Mouse (Mus musculus) forebrain, embryonic 14.5 days (tissue): ENCODE results near the gene Gpsm3. TPM values are rescaled to one million over a fixed set of nuclear protein-coding genes. Genes with fewer than 3 reads are reported as not detected.

ENCODE experiments used
- ATAC-seq: fragments of 200-750 bp; cut with Nextera tagmentation; 2 replicates; pipeline ENCODE4 v1.8.0; 2017; ENCODE audit warnings: mild to moderate bottlenecking, moderate library complexity
- DNase-seq: peaks from one replicate; pipeline ENCODE4 v3.0.0-alpha.2; 2015; ENCODE audit warnings: low spot score
- H3K27ac ChIP-seq: fragments of 300-500 bp; sonication (generic); 2 replicates; pipeline ENCODE4 v1.5.1; 2014; ENCODE audit warnings: low read depth, mild to moderate bottlenecking, control low read depth, low read length, moderate library complexity
- H3K27me3 ChIP-seq: fragments of 300-500 bp; sonication (generic); replicated peaks from 2 replicates; pipeline ENCODE4 v1.6.1; 2014; ENCODE audit warnings: low read length, control low read depth, mixed read lengths; ENCODE audit not compliant: control insufficient read depth, insufficient read depth
- H3K36me3 ChIP-seq: fragments of 300-500 bp; sonication (generic); 2 replicates; pipeline ENCODE4 v1.6.1; 2014; ENCODE audit warnings: low read length, control low read depth; ENCODE audit not compliant: control insufficient read depth, insufficient read depth
- H3K4me1 ChIP-seq: fragments of 300-500 bp; sonication (generic); 2 replicates; pipeline ENCODE4 v1.6.1; 2014; ENCODE audit warnings: antibody characterized with exemption, low read length, control low read depth; ENCODE audit not compliant: control insufficient read depth, insufficient read depth
- H3K4me2 ChIP-seq: fragments of 300-500 bp; sonication (generic); 2 replicates; pipeline ENCODE4 v1.6.1; 2014; ENCODE audit warnings: mild to moderate bottlenecking, control low read depth, low read length
- H3K4me3 ChIP-seq: fragments of 300-500 bp; sonication (generic); 2 replicates; pipeline ENCODE4 v1.5.1; 2014; ENCODE audit warnings: low read depth, low read length, control low read depth
- H3K9ac ChIP-seq: fragments of 300-500 bp; sonication (generic); 2 replicates; pipeline ENCODE4 v1.6.1; 2014; ENCODE audit warnings: mild to moderate bottlenecking, low read length, control low read depth, moderate library complexity
- H3K9me3 ChIP-seq: fragments of 300-500 bp; sonication (generic); replicated peaks from 2 replicates; pipeline ENCODE4 v1.6.1; 2016; ENCODE audit warnings: low read length, control low read depth, mixed read lengths; ENCODE audit not compliant: control insufficient read depth
- WGBS: fragments of 180-500 bp; shearing (Covaris S2); extraction: QIAGEN DNeasy Blood & Tissue Kit; methylation state at CpG from one replicate; pipeline ENCODE4 v1.1.7; 2014; 5-methylcytosine and 5-hydroxymethylcytosine counted together
- polyA plus RNA-seq: library from polyadenylated mRNA; unstranded; fragments of >200 nt; fragmentation: Nextera tagmentation; extraction: Ambion mirVana; gene quantifications from 2 replicates; pipeline ENCODE4 v1.2.1, GENCODE M21; 2014

Gpsm3 gene
- polyA plus RNA-seq, 1 experiment from 2014 or later: 3.7 TPM

DNA sequence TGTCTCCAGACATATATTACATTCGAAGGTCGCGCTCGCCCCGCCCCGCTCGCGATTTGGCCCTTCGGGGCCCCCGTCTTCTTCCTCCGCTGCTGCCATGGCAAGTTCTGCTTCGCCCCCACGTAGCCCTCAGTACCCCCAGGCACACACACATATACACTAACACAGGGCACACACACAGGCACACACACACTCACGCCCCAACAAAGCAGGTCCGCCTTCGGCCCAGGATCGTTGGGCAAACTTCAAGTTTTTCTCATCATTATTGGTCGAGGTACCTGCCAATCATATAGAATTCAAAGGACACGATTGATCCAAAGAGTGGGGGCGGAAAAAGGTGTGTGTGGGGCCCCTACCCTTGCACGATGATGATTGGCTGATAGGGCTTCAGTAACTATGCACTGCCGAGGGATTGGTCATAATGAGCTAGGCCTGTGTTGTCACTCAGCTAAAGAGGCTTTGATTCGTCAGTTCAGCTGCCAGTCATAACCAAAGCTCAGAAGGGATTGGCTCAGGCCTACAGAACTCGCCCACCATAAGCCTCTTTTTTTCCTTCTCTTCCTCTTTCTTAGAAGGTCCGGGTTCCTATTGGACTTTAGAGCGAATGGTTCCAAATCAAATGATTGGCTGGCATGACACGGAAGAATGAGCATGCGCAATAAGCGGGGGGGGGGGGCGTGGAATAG is 13.9 kb downstream of the Gpsm3 start, which contains the start of gene Rnf5:
Gene Rnf5 (minus strand): TSS at position 316 of the 686 bp plus-strand sequence.
- Histone ChIP-seq H3K9me3 (no peaks in the 10 kb centered on the region), H3K36me3 (peaks cover 26% of the 10 kb centered on the region), H3K9ac (peak within 1 kb of the TSS; percentile 84), H3K4me3 (peak within 1 kb of the TSS; percentile 92), H3K4me1 (peaks cover 23% of the 10 kb centered on the region), H3K4me2 (peak within 1 kb of the TSS; percentile 77), H3K27ac (peak within 1 kb of the TSS; percentile 85), H3K27me3 (no peaks in the 10 kb centered on the region)
- DNase-seq (peak; percentile 100), ATAC-seq (peak; percentile 96)
- WGBS: under 1% methylated on average over 30 of the region's 30 CpGs

DNA sequence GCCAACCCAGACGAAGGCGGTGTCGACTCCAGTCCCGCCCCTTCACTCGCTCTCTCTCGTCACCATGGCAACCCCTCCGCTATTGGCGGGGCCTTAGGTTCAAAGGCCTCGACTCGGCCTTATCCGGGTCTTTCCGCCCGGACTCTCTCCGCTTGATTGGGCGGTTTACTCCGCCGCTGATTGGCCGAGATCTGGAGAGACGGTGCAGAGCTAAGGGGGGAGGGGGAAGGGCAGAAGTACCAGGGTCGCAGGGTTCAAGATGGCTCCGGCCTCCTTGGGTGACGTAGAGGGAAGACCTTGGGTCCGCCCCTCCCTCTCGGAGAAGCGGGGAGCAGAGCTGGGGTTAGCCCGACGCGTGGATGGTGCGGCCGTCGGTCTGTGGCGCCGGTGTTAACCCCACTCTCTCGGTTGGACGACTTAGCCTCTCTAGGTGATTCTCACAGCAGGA is 14.5 kb downstream of the Gpsm3 start, which contains the start of gene Agpat1:
Gene Agpat1 (plus strand): TSS at position 202 of the 448 bp plus-strand sequence.
- WGBS: under 1% methylated on average over 35 of the region's 35 CpGs
- ATAC-seq: peak; percentile 83
- H3K4me1 ChIP-seq: peaks cover 23% of the 10 kb centered on the region

DNA sequence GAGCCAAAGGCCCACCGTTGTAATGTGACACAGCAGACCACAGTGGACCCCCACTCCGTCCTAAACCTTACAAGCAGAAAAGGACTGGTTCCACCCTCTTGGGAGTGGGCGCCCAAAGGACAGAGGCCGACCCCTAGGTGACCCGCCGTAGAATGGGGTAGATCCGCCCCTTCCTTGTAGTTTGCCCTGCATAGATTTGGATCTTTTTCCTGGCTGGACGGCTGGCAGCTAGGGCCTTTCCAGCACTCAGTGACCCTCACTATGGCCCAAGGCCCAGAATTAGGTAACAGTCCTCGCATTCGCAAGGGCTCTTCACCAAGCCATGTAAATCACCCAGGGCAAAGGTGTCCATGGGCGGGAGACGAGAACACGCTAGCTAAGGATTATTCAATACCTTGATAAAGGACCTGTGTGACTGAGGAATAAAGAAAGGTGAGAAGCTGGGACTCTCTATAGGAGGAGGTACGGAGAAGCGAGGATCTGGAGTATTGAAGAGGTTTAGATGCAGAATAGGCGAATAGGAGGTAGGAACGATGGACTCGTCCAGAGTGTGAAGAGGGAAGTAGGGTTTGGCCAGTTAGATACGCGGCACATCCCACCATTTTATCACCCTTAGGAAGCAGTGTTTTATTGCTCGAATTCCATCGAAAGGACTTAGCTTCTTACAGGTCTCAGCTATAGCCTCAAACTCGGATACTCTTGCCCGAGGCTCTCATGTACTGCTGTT is 15.1 kb downstream of the Gpsm3 start:
- WGBS: 18% methylated on average over 24 of the region's 24 CpGs
- ATAC-seq: no peak
- Histone ChIP-seq H3K4me3 (peak overlapping the region; percentile 92), H3K4me2 (peak overlapping the region; percentile 77), H3K36me3 (peaks cover 26% of the 10 kb centered on the region), H3K4me1 (peaks cover 23% of the 10 kb centered on the region), H3K9ac (peak overlapping the region; percentile 98), H3K27me3 (no peaks in the 10 kb centered on the region), H3K9me3 (no peaks in the 10 kb centered on the region), H3K27ac (peak overlapping the region; percentile 85)
- DNase-seq: no peak

More for the DNA sequence above, 14.5 kb downstream of the Gpsm3 start, which contains the start of gene Agpat1:
- H3K9ac ChIP-seq: peak within 1 kb of the TSS; percentile 98
- H3K36me3 ChIP-seq: peaks cover 26% of the 10 kb centered on the region
- H3K4me3 ChIP-seq: peak within 1 kb of the TSS; percentile 92
- H3K9me3 ChIP-seq: no peaks in the 10 kb centered on the region
- peak within 1 kb of the TSS; percentile 77 for H3K4me2 ChIP-seq
- H3K27ac ChIP-seq: peak within 1 kb of the TSS; percentile 85
- no peak for DNase-seq
- H3K27me3 ChIP-seq: no peaks in the 10 kb centered on the region

DNA sequence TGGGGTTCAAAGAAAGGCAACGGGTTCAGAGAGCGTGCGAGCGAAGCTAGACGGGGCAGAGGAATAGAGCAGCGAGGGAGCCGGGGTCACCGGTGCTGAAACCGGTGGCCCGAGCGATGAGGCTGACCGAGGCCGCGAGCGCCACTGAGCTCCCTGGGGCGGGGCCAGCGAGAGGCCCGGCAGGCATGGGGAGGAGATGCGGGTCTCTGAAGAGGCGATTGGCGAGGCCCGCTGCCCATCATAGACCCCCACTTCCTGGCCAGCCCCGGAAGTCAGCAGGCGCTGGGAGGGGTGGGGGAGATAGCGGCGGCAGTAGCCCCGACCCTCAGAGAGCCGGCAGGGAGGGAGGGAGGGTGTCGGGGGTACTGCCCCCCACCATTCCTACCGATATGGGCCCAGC is 16.0 kb downstream of the Gpsm3 start:
- H3K9me3 ChIP-seq: no peaks in the 10 kb centered on the region
- no peaks in the 10 kb centered on the region for H3K27me3 ChIP-seq
- peak overlapping the region; percentile 98 for H3K9ac ChIP-seq
- H3K4me3 ChIP-seq: peak overlapping the region; percentile 92
- H3K36me3 ChIP-seq: peaks cover 21% of the 10 kb centered on the region
- peak overlapping the region; percentile 77 for H3K4me2 ChIP-seq
- DNase-seq (peak; percentile 97), ATAC-seq (peak; percentile 57)
- peaks cover 23% of the 10 kb centered on the region for H3K4me1 ChIP-seq
- peak overlapping the region; percentile 85 for H3K27ac ChIP-seq
- WGBS: 0% methylated on average over 21 of the region's 30 CpGs

DNA sequence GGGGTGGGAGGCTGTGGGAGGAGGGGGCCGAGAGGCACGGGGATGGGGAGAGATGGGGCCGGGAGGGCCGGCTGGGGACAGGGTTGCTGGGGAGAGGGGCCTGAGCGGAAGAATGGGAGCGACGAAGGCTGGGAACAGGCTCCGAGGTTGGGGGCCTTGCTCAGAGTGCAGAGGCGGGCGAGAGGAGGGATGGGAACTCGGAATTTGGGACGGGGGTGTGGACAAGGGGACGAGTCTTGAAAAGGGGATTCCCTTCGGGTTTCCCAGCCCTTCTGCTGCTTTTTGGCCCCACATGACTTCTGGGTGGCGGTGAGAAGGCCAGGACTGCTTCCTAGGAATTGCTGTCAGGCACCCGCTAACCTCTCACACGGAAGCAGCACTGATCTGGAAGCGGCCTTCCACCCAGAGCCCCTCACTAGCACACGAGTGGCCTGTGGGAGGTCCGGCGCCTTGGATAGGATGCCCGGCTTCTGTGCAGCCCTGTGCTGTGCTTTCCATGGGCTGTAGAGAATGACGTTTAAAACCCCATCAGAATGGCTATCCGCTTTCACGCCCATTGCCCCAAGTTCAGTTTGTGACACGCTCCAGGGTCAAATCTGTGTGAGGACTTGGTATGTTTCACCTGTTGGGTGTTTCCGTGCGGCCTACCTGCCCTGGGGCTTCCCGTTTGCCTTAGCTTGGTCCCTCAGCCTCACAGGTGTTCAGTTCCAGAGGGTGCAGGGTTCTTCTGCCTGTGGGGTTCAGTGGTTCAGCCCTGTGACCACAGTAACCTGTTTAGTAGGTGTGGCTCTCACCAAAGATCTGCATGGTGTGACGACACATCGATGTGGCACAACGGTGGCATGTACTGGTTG is 16.8 kb downstream of the Gpsm3 start:
- DNase-seq: no peak
- peaks cover 21% of the 10 kb centered on the region for H3K36me3 ChIP-seq
- WGBS: 17% methylated on average over 32 of the region's 32 CpGs
- H3K27ac ChIP-seq: peak overlapping the region; percentile 85
- H3K4me1 ChIP-seq: peaks cover 23% of the 10 kb centered on the region
- H3K4me3 ChIP-seq: peak overlapping the region; percentile 92
- H3K4me2 ChIP-seq: peak overlapping the region; percentile 77
- no peaks in the 10 kb centered on the region for H3K27me3 ChIP-seq
- no peaks in the 10 kb centered on the region for H3K9me3 ChIP-seq
- no peak for ATAC-seq
- peak overlapping the region; percentile 98 for H3K9ac ChIP-seq

DNA sequence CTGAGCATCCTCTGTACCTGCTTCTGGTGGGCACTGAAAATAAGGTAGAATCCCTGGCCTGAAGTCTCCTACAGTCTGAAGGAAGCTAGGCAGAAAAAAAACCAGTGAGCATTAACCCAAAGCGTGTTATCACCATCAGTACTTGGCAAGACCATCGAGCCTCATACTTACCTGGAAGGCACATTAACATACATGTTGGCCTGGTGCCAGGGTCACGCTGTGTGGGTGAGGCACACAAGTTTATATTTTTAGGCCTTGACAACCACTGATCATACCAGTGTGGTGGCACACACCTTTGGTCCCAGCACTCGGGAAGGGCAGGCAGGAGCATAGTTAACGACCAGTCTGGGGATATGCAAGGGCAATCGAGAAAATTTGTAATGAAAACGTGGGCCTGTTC is 18.4 kb downstream of the Gpsm3 start:
- H3K4me3 ChIP-seq: no peak overlapping the region
- WGBS: 76% methylated on average over 7 of the region's 7 CpGs
- H3K4me1 ChIP-seq: peaks cover 19% of the 10 kb centered on the region
- H3K9me3 ChIP-seq: no peaks in the 10 kb centered on the region
- H3K4me2 ChIP-seq: no peak overlapping the region
- no peaks in the 10 kb centered on the region for H3K27me3 ChIP-seq
- no peak overlapping the region for H3K27ac ChIP-seq
- H3K9ac ChIP-seq: no peak overlapping the region
- ATAC-seq: no peak
- DNase-seq: no peak
- peaks cover 30% of the 10 kb centered on the region for H3K36me3 ChIP-seq

DNA sequence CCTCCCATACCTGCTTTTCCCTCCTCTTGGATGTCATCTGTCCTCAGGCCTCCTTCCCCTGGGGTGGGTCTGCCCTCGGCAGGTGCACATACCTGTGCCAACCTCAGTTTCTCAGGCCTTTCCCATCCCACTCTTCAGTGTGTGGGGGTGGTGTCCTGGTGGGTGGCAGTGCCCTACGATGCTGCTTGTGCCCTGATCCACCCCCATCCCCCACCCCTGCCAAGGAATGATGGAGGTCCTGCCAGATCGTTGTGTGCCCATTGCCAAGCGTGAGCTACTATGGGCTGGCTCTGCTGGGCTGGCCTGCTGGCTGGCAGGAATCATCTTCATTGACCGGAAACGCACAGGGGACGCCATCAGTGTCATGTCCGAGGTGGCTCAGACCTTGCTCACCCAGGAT is 21.4 kb downstream of the Gpsm3 start:
- no peak overlapping the region for H3K9ac ChIP-seq
- H3K9me3 ChIP-seq: no peaks in the 10 kb centered on the region
- H3K4me1 ChIP-seq: peaks cover 9% of the 10 kb centered on the region
- 92% methylated on average over 8 of the region's 8 CpGs for WGBS
- H3K36me3 ChIP-seq: peaks cover 59% of the 10 kb centered on the region
- no peak overlapping the region for H3K4me3 ChIP-seq
- H3K27ac ChIP-seq: no peak overlapping the region
- H3K27me3 ChIP-seq: no peaks in the 10 kb centered on the region
- no peak overlapping the region for H3K4me2 ChIP-seq
- DNase-seq (no peak), ATAC-seq (no peak)

DNA sequence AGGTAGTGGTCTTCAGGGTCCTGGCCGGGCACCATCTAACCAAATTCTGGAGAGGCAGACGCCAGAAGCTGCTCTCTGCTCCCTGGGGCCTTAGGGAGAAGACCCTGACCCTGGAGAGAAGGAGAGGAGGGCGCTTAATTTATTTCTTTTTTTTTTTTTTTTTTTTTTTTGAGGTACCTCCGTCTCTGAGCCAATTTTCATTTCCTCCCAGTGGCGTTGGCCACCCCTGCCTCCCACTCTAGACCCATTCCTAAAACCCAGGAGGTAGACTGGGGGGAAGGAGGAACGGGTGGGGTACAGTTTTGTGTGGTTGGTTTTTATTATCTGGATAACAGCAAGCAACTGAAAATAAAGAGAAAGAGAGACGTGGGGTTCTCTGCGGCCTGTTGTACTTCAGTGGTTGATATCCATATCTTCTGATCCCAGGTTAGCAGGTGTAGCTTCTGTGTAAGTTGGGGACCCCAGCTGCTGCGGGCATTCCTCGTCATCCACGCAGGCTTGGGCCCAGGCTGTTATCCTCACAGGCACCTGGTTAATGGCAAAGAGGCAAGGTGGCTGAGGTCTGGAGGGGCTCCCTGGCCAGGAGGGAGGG is 23.5 kb downstream of the Gpsm3 start:
- Histone ChIP-seq H3K36me3 (peaks cover 73% of the 10 kb centered on the region), H3K4me2 (no peak overlapping the region), H3K4me3 (no peak overlapping the region), H3K9ac (no peak overlapping the region), H3K27me3 (no peaks in the 10 kb centered on the region), H3K9me3 (no peaks in the 10 kb centered on the region), H3K27ac (no peak overlapping the region), H3K4me1 (no peaks in the 10 kb centered on the region)
- ATAC-seq (no peak), DNase-seq (no peak)
- 89% methylated on average over 11 of the region's 11 CpGs for WGBS
